Mouse (Mus musculus): ENCODE data around the gene Cd40lg.

Cd40lg gene

DNA sequence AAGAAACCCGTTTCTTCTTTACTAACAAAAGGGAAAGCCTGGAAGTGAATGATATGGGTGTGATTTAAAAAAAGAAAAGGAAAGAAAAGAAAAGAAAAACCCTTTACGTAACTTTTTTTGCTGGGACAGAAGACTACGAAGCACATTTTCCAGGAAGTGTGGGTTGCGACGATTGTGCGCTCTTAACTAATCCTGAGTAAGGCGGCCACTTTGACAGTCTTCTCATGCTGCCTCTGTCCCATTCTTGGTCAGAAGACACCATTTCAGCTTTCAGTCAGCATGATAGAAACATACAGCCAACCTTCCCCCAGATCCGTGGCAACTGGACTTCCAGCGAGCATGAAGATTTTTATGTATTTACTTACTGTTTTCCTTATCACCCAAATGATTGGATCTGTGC lies at the start of gene Cd40lg:
Gene Cd40lg (plus strand): TSS at position 268 of the 400 bp plus-strand sequence.
- DNase-seq (ENCODE audit: low spot score in 2 of 2) = no peak

GRCm38 (mm10) chrX:57166549-57166948 lies 45.4 kb upstream of the Cd40lg start:
- no peak for DNase-seq (ENCODE audit: low spot score in 2 of 2)

- no peak for DNase-seq (ENCODE audit: low spot score in 2 of 2)
Measured at GRCm38 (mm10) chrX:57171269-57171668, 40.7 kb upstream of the Cd40lg start.

GRCm38 (mm10) chrX:57177225-57177779 lies 34.6 kb upstream of the Cd40lg start:
- DNase-seq (ENCODE audit: low spot score in 2 of 2) = no peak

GRCm38 (mm10) chrX:57182470-57182869 lies 29.5 kb upstream of the Cd40lg start:
- no peak for DNase-seq (ENCODE audit: low spot score in 2 of 2)

GRCm38 (mm10) chrX:57183359-57183758 lies 28.6 kb upstream of the Cd40lg start:
- no peak for DNase-seq (ENCODE audit: low spot score in 2 of 2)

- no peak for DNase-seq (ENCODE audit: low spot score in 2 of 2)
Measured at GRCm38 (mm10) chrX:57187301-57187700, 24.6 kb upstream of the Cd40lg start.

DNA sequence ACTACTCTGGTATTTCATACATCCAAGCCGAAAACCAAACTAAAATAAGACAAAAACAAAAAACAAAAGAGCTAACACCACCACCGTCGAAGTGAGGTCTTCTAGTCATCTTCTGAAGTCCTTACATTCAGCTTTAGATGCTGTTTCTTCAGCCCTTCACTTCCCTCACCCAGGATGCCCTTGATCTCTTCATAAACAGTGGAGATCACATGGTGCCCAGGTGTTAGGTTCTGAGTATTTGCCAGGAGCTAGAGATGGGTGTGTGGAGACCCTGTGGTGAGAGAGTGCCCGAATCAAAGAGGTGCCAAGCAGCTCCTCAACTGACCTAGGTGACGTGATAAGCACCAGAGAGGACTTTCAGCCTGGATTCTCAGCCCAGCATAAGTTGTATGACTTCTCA lies 22.6 kb upstream of the Cd40lg start:
- no peak for DNase-seq (ENCODE audit: low spot score in 2 of 2)

- no peak for DNase-seq (ENCODE audit: low spot score in 2 of 2)
Measured at GRCm38 (mm10) chrX:57196319-57196718, 15.6 kb upstream of the Cd40lg start.

DNA sequence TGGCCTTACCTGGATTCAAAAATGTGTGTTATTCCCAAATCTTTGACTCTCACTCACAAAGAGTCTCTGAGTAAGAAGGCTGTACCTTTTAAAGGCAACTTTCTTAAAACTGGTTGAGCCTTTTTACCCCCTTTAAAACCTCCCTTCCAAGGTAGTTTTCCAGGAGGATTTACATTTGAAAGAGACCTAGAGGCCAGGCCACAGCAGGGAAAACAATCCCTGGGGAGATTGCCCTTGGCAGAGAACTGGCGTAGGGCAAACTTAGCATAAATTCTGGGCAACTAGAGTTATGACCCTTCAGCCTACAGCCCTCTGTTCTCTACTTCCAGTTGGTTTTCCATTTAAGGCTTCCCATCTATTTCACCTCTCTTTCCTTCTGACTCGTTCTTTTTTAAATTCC lies 13.9 kb upstream of the Cd40lg start:
- DNase-seq (ENCODE audit: low spot score in 2 of 2) = no peak

GRCm38 (mm10) chrX:57200397-57200796 lies 11.5 kb upstream of the Cd40lg start:
- DNase-seq (ENCODE audit: low spot score in 2 of 2) = no peak

GRCm38 (mm10) chrX:57210591-57210990 lies 1.4 kb upstream of the Cd40lg start:
- DNase-seq (ENCODE audit: low spot score in 2 of 2) = no peak

DNA sequence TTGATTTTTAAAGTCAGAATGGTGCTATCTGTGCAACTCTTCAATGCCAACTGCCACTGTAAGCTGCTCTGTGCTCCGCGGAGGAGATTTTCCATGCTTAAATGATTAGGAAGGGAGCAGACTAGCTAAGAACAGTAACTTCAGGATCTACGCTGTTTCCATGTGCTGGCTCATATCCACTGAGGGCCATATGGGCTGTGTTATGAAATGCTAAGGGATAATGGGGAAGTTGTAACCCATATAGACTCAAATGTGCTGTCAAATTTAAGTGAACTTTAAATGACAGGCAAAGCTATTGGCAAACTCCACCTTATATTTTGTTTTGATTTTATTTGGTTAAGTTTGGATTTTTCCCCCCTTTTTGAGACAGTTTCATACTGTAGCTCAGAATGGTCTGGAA lies 919 bp downstream of the Cd40lg start:
- no peak for DNase-seq (ENCODE audit: low spot score in 2 of 2)

DNA sequence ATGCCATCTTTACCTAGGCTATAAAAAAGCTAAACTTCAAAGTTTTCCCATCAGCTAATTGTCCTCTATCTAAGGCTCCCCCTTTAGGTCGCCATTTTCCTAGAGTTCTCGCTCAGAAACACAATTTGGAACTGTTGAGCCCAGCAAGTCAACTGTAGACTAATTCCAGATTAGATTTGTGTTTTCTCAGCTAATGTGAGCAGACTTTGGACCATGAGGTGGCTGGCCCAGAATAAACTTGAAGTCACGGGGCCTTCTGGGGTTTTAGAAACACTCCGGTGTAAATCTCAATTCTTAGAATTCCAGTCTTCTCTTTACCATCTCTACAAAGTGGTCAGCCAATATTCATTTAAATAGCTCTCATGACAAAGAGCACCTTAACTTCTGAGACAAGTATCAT lies 3.6 kb downstream of the Cd40lg start:
- DNase-seq (ENCODE audit: low spot score in 2 of 2) = no peak

- DNase-seq (ENCODE audit: low spot score in 2 of 2) = no peak
Measured at GRCm38 (mm10) chrX:57216271-57216670, 4.3 kb downstream of the Cd40lg start.

DNA sequence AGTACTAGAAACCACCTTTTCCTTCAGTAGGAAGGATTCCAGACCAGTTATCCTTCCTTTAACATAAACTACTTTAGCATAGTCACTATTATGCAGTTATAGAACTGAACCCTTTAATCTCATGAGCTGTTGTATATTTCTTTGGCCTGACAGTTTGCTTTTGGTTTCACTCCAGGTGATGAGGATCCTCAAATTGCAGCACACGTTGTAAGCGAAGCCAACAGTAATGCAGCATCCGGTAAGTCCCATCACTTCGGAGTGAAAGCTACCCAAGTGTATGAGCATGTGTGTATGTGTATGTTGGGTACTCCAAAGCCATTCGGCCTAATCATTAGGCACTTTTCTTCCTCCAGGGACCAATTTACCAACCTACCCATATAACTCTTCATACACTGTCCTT lies 7.6 kb downstream of the Cd40lg start:
- no peak for DNase-seq (ENCODE audit: low spot score in 2 of 2)

GRCm38 (mm10) chrX:57221881-57222280 lies 9.9 kb downstream of the Cd40lg start:
- DNase-seq (ENCODE audit: low spot score in 2 of 2) = no peak

DNA sequence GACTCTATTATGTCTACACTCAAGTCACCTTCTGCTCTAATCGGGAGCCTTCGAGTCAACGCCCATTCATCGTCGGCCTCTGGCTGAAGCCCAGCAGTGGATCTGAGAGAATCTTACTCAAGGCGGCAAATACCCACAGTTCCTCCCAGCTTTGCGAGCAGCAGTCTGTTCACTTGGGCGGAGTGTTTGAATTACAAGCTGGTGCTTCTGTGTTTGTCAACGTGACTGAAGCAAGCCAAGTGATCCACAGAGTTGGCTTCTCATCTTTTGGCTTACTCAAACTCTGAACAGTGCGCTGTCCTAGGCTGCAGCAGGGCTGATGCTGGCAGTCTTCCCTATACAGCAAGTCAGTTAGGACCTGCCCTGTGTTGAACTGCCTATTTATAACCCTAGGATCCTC lies 11.4 kb downstream of the Cd40lg start:
- DNase-seq (ENCODE audit: low spot score in 2 of 2) = no peak

- no peak for DNase-seq (ENCODE audit: low spot score in 2 of 2)
Measured at GRCm38 (mm10) chrX:57228178-57228577, 16.2 kb downstream of the Cd40lg start.

- DNase-seq (ENCODE audit: low spot score in 2 of 2) = no peak
Measured at GRCm38 (mm10) chrX:57233596-57233995, 21.7 kb downstream of the Cd40lg start.

DNA sequence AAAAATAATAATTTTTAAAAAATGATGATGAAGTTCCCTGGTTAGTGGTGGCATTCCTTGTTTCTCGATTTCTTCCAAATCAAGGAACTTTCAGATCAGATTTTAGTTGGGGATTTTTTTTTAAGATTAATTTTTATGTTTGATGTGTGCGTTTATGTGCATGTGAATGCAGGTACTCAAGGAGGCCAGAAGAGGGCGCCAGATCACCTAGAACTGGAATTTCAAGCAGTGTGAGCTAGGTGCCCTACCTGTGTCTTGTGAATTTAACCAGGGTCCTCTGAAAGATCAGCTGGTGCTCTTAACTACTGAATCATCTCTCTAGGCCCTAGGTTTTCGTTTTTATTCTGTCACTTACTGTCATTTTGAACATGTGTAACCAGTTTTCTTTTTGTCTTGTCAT lies 24.0 kb downstream of the Cd40lg start:
- no peak for DNase-seq (ENCODE audit: low spot score in 2 of 2)

- DNase-seq (ENCODE audit: low spot score in 2 of 2) = no peak
Measured at GRCm38 (mm10) chrX:57238572-57238971, 26.6 kb downstream of the Cd40lg start.

DNA sequence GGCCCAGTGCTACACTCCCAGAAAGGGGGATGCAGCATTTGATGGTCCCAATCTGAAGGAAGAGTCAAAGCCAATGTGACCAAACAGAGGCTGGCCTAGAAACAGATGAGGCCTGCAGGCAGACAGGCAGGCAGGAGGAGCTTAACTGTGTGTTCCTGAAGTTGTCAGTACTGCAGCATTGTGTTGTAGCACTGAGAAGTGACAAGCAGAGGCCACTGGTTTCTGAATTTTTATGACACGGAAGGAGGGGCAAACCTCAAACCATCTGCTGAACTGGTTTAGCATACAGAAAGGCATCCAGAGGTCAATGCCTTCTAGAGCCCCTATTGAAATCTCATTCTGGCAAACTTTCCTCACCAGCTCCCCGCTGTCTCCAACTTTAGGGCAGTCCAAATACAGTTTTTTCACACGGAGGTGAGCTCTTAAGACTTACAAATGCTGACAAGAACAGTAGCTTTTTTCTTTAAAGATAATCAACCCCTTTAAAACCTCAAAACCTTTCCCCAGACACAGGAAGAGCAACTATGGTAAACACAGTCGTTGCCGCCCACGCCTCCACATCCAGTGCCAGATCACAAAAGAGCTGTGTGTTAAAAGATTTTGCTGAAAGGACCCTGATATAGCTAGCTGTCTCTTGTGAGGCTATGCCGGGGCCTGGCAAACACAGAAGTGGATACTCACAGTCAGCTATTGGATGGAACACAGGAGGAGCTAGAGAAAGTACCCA lies 41.5 kb downstream of the Cd40lg start:
- no peak for DNase-seq (ENCODE audit: low spot score in 2 of 2)

GRCm38 (mm10) chrX:57260744-57261143 lies 48.8 kb downstream of the Cd40lg start:
- DNase-seq (ENCODE audit: low spot score in 2 of 2) = no peak
